Mouse (Mus musculus) myocyte (in vitro differentiated cells): Measurements from ENCODE around the gene Stard7.

Experiments used
- CEBPB ChIP-seq: IDR thresholded peaks from 2 replicates; pipeline ENCODE4 v1.6.1; 2011; ENCODE audit warnings: mild to moderate bottlenecking, moderate library complexity; ENCODE audit not compliant: poor library complexity, insufficient read depth, severe bottlenecking
- E2F4 ChIP-seq: IDR thresholded peaks from one replicate; pipeline ENCODE4 v1.6.1; 2011; ENCODE audit warnings: mild to moderate bottlenecking, control low read depth, moderate library complexity; ENCODE audit not compliant: insufficient read depth
- MAX ChIP-seq: IDR thresholded peaks from one replicate; pipeline ENCODE4 v1.6.1; 2011; ENCODE audit warnings: low read depth, mild to moderate bottlenecking, control low read depth
- MYOD1 ChIP-seq, 3 experiments: IDR thresholded peaks; one replicate each; pipeline ENCODE4 v1.6.1; 2011; ENCODE audit warnings: control low read depth in 2 of 3, low read depth in 2 of 3, mild to moderate bottlenecking in 2 of 3, moderate library complexity in 1 of 3; ENCODE audit not compliant: insufficient read length in 2 of 3, control insufficient read depth in 1 of 3
- MYOG ChIP-seq, 3 experiments: IDR thresholded peaks; one replicate each; pipeline ENCODE4 v1.6.1; 2011; ENCODE audit warnings: control low read depth in 2 of 3, low read depth in 2 of 3, mild to moderate bottlenecking in 2 of 3; ENCODE audit not compliant: insufficient read length in 2 of 3, control insufficient read depth in 1 of 3, insufficient read depth in 1 of 3
- POLR2A ChIP-seq: IDR thresholded peaks from one replicate; pipeline ENCODE4 v1.6.1; 2011; ENCODE audit warnings: low read depth, mild to moderate bottlenecking, control low read depth, moderate library complexity; ENCODE audit not compliant: insufficient read length
- POLR2AphosphoS2 ChIP-seq: IDR thresholded peaks from one replicate; pipeline ENCODE4 v1.6.1; 2011; ENCODE audit warnings: low read depth, control low read depth; ENCODE audit not compliant: insufficient read length
- REST ChIP-seq: IDR thresholded peaks from one replicate; pipeline ENCODE4 v1.6.1; 2011; ENCODE audit warnings: mild to moderate bottlenecking, control low read depth, moderate library complexity; ENCODE audit not compliant: insufficient read depth, insufficient read length
- SRF ChIP-seq: IDR thresholded peaks from one replicate; pipeline ENCODE4 v1.6.1; 2011; ENCODE audit warnings: low read depth; ENCODE audit not compliant: control insufficient read depth, insufficient read length
- TCF12 ChIP-seq: IDR thresholded peaks from one replicate; pipeline ENCODE4 v1.6.1; 2011; ENCODE audit warnings: mild to moderate bottlenecking, control low read depth; ENCODE audit not compliant: poor library complexity, insufficient read depth, severe bottlenecking
- TCF3 ChIP-seq: IDR thresholded peaks from one replicate; pipeline ENCODE4 v1.6.1; 2011; ENCODE audit warnings: low read depth, control low read depth; ENCODE audit not compliant: insufficient read length
- USF1 ChIP-seq: IDR thresholded peaks from one replicate; pipeline ENCODE4 v1.6.1; 2011; ENCODE audit warnings: low read depth, mild to moderate bottlenecking, control low read depth, moderate library complexity

GRCm38 (mm10) chr2:127237897-127238610 lies 32.0 kb upstream of the Stard7 start:
- no peak for TF ChIP-seq POLR2A
- no peak for TF ChIP-seq CEBPB
- TF ChIP-seq USF1 = no peak
- no peak for TF ChIP-seq SRF
- TF ChIP-seq E2F4 = no peak
- no peak for TF ChIP-seq MAX
- no peak for TF ChIP-seq MYOG (IDR thresholded peaks at IDR 0.05; ENCODE audit: control insufficient read depth in 1 of 3, insufficient read depth in 1 of 3, insufficient read length in 2 of 3, low read depth in 2 of 3)
- TF ChIP-seq MYOD1 (IDR thresholded peaks at IDR 0.05; ENCODE audit: control insufficient read depth in 1 of 3, insufficient read length in 2 of 3, low read depth in 2 of 3) = no peak
- TF ChIP-seq TCF12 = no peak
- no peak for TF ChIP-seq POLR2AphosphoS2
- no peak for TF ChIP-seq TCF3
- TF ChIP-seq REST = no peak
